Mouse (Mus musculus) lung, adult 2 months (tissue): ENCODE data around the gene Mcm2. TPM values are rescaled to one million over a fixed set of nuclear protein-coding genes. Genes with fewer than 3 reads are reported as not detected.

ENCODE experiments used
- DNase-seq: peaks from one replicate; pipeline ENCODE4 v3.0.0; 2022
- H3K4me1 ChIP-seq: fragments of 200-500 bp; 2 replicates; pipeline ENCODE4 v1.6.1; 2011; ENCODE audit warnings: low read length; ENCODE audit not compliant: control insufficient read depth, insufficient read depth
- H3K4me3 ChIP-seq: fragments of 200-500 bp; replicated peaks from 2 replicates; pipeline ENCODE3; 2011; ENCODE audit warnings: low read depth, mild to moderate bottlenecking, control low read depth, low read length; ENCODE audit errors: extremely low read depth
- CTCF ChIP-seq: fragments of 200-500 bp; IDR thresholded peaks from 2 replicates; pipeline ENCODE4 v1.5.1; 2011; ENCODE audit warnings: mild to moderate bottlenecking, low read length, control low read depth; ENCODE audit not compliant: insufficient read depth
- POLR2A ChIP-seq: fragments of 200-500 bp; IDR thresholded peaks from 2 replicates; pipeline ENCODE4 v1.6.1; 2011; ENCODE audit warnings: low read depth, mild to moderate bottlenecking, control low read depth, low read length, borderline replicate concordance; ENCODE audit errors: extremely low read depth
- WGBS: fragments of 180-500 bp; shearing (Covaris S2); methylation state at CpG from one replicate; pipeline ENCODE4 v1.1.7; 2018; 5-methylcytosine and 5-hydroxymethylcytosine counted together
- polyA plus RNA-seq: library from polyadenylated mRNA; depleted of rRNA; stranded (reverse); fragments of >200 nt; gene quantifications from 2 replicates; pipeline ENCODE4 v1.2.3, GENCODE M21; 2012

The Mcm2 gene
- polyA plus RNA-seq, 1 experiment, result 11.1 TPM

- no peak overlapping the region for H3K4me3 ChIP-seq
- TF ChIP-seq CTCF (no peak), POLR2A (no peak)
- DNase-seq, result no peak
- H3K4me1 ChIP-seq, result no peaks in the 10 kb centered on the region
- 89% methylated on average over 7 of the region's 7 CpGs for WGBS
Measured at GRCm38 (mm10) chr6:88881334-88881733, 17.2 kb downstream of the Mcm2 start.

GRCm38 (mm10) chr6:88879471-88879870 lies 19.1 kb downstream of the Mcm2 start:
- H3K4me1 ChIP-seq, result no peaks in the 10 kb centered on the region; the same call in 1 of the 2 replicates
- no peak for TF ChIP-seq CTCF
- no peak for TF ChIP-seq POLR2A
- WGBS, result 68% methylated on average over 4 of the region's 4 CpGs

GRCm38 (mm10) chr6:88874868-88875508 lies 23.6 kb downstream of the Mcm2 start, which contains the start of gene Podxl2:
Gene Podxl2 (minus strand): TSS chr6:88875044.
- 5% methylated on average over 63 of the region's 63 CpGs for WGBS
- peaks cover 4% of the 10 kb centered on the region; the same call in 1 of the 2 replicates for H3K4me1 ChIP-seq

More at GRCm38 (mm10) chr6:88879471-88879870, 19.1 kb downstream of the Mcm2 start:
- no peak overlapping the region for H3K4me3 ChIP-seq
- DNase-seq, result no peak

GRCm38 (mm10) chr6:88873965-88874867 lies 24.4 kb downstream of the Mcm2 start:
- WGBS, result 5% methylated on average over 74 of the region's 74 CpGs
- peaks cover 4% of the 10 kb centered on the region; the same call in 1 of the 2 replicates for H3K4me1 ChIP-seq
- H3K4me3 ChIP-seq, result peak overlapping the region; percentile 73
- DNase-seq, result no peak
- TF ChIP-seq CTCF (no peak), POLR2A (no peak)

More at GRCm38 (mm10) chr6:88874868-88875508, 23.6 kb downstream of the Mcm2 start, which contains the start of gene Podxl2:
- peak; percentile 38 for DNase-seq
- peak within 1 kb of the TSS; percentile 73 for H3K4me3 ChIP-seq
- TF ChIP-seq CTCF (no peak), POLR2A (no peak)

GRCm38 (mm10) chr6:88872811-88873210 lies 25.8 kb downstream of the Mcm2 start:
- 43% methylated on average over 7 of the region's 7 CpGs for WGBS
- Histone ChIP-seq H3K4me1 (peaks cover 4% of the 10 kb centered on the region; the same call in 1 of the 2 replicates), H3K4me3 (no peak overlapping the region)
- no peak for DNase-seq
- no peak for TF ChIP-seq CTCF
- no peak for TF ChIP-seq POLR2A

GRCm38 (mm10) chr6:88871546-88871945 lies 27.0 kb downstream of the Mcm2 start:
- WGBS, result 58% methylated on average over 8 of the region's 8 CpGs

GRCm38 (mm10) chr6:88870594-88870993 lies 28.0 kb downstream of the Mcm2 start:
- 44% methylated on average over 4 of the region's 4 CpGs for WGBS
- H3K4me3 ChIP-seq, result no peak overlapping the region
- peaks cover 4% of the 10 kb centered on the region; the same call in 1 of the 2 replicates for H3K4me1 ChIP-seq
- DNase-seq, result no peak
- TF ChIP-seq CTCF (no peak), POLR2A (no peak)

More at GRCm38 (mm10) chr6:88871546-88871945, 27.0 kb downstream of the Mcm2 start:
- peaks cover 4% of the 10 kb centered on the region; the same call in 1 of the 2 replicates for H3K4me1 ChIP-seq
- no peak for DNase-seq
- no peak overlapping the region for H3K4me3 ChIP-seq
- TF ChIP-seq POLR2A (no peak), CTCF (no peak)

- TF ChIP-seq CTCF (no peak), POLR2A (no peak)
- Histone ChIP-seq H3K4me3 (no peak overlapping the region), H3K4me1 (peaks cover 4% of the 10 kb centered on the region; the same call in 1 of the 2 replicates)
- WGBS, result 78% methylated on average over 7 of the region's 7 CpGs
- no peak for DNase-seq
Measured at GRCm38 (mm10) chr6:88869459-88869858, 29.1 kb downstream of the Mcm2 start.

- Histone ChIP-seq H3K4me3 (no peak overlapping the region), H3K4me1 (no peaks in the 10 kb centered on the region)
- WGBS, result 77% methylated on average over 7 of the region's 7 CpGs
- DNase-seq, result no peak
- TF ChIP-seq POLR2A, result no peak
- TF ChIP-seq CTCF, result no peak
Measured at GRCm38 (mm10) chr6:88865704-88866103, 32.9 kb downstream of the Mcm2 start.
